Mouse (Mus musculus) neural tube, postnatal 0 days (tissue): ENCODE measurements around the gene Nck1. TPM values are rescaled to one million over a fixed set of nuclear protein-coding genes. Genes with fewer than 3 reads are reported as not detected.

ENCODE experiments used
- polyA plus RNA-seq: library from polyadenylated mRNA; unstranded; fragments of >200 nt; fragmentation: Nextera tagmentation; extraction: Ambion mirVana; gene quantifications from 2 replicates; pipeline ENCODE4 v1.2.1, GENCODE M21; 2015

Gene Nck1
- polyA plus RNA-seq, result 48.4 and 52.7 TPM in 2 replicates

DNA sequence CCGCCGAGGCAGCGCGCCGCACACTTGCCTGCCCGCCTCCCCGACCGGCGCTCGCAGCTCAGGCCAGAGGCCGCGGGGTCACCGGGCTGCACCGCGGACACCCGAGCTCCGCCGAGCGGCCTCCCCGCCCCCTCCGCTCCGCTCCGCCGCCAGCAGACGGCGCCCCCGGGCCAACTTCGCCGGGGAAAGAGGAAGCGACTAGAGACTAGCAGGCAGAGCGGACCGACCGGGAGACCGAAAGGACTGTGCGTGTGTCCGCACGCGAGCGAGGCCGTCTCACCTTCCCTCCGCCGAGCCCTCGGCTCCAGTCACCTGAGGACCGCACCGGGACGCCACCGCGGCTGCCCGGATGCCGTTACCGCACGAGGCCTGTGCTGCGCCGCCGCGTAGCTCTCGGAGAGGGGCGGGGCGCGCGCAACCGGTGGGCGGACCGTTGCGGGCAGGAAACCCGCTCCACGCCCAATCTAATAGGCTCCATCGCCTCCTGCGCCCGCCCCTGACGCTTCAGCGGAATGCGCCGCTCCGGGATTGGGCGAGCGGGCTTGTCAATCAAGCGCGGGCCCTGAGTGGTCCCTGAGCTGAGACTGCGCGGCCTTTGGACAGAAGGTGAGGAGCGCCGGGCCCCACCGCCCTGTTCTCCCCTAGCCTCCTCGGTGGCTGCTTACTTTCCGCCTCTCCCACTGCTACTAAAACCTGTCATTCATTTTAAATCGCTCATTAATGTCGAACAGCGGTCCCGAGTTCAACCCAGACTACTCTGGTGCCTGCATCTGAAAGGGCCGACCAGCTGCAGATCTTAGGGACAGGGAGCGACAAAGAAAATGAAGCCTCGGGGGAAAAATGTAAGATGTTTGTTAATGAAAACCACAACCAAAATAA lies at the start of gene Nck1:
Nck1 (minus strand) TSS at position 420 of the 879 bp plus-strand sequence.

DNA sequence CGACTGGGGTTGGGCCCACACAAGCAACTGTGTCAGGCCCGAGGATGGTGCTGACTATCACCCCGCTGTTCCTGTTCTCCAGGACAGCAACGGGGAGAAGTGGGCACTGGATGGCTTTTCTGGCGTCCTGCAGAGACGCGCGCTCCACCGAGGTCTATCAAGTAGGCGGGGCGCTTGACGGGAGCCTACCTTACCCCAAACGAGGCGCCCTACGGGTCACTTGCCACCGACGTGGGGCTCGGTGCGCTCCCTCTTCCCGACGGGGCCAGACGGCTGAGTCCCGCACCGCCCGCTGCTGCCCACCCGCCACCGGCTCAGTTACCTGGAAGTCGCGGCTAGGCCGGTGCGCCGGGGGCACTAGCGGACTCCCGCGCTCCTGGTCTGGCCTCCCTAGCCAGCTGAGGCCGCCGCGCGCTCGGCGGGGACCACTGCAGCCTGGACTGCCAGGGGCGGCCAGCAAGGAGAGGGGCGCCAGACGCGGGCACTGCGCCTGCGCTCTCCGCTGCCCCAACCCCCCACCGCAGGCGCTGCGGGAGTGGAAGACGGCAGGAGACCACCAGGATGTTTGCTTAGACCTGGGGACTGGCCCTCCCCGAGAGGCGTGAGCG lies 24.8 kb upstream of the Nck1 start, which contains the start of gene Slc35g2:
Slc35g2 (minus strand) TSS at position 465 of the 608 bp plus-strand sequence.

GRCm38 (mm10) chr9:100486431-100486830 lies 59.5 kb downstream of the Nck1 start, which contains the start of gene Il20rb:
Gene Il20rb, minus strand, starts transcription at chr9:100486788.

Other genes with a start within 250 kb of the Nck1 start
- 0.59 and 0.68 TPM in 2 replicates for gene Il20rb, start 59.3 kb downstream of the Nck1 start, polyA plus RNA-seq
- 34.7 and 39.0 TPM in 2 replicates for gene Slc35g2, start 25.0 kb upstream of the Nck1 start, polyA plus RNA-seq
- gene Stag1, start 51.7 kb upstream of the Nck1 start, polyA plus RNA-seq, result 31.2 and 33.8 TPM in 2 replicates